Mouse (Mus musculus): ENCODE results near the gene Elof1. TPM values are rescaled to one million over a fixed set of nuclear protein-coding genes. Genes with fewer than 3 reads are reported as not detected.

Gene Elof1
- polyA plus RNA-seq, 1 experiment from 2014 or later: 191 TPM

DNA sequence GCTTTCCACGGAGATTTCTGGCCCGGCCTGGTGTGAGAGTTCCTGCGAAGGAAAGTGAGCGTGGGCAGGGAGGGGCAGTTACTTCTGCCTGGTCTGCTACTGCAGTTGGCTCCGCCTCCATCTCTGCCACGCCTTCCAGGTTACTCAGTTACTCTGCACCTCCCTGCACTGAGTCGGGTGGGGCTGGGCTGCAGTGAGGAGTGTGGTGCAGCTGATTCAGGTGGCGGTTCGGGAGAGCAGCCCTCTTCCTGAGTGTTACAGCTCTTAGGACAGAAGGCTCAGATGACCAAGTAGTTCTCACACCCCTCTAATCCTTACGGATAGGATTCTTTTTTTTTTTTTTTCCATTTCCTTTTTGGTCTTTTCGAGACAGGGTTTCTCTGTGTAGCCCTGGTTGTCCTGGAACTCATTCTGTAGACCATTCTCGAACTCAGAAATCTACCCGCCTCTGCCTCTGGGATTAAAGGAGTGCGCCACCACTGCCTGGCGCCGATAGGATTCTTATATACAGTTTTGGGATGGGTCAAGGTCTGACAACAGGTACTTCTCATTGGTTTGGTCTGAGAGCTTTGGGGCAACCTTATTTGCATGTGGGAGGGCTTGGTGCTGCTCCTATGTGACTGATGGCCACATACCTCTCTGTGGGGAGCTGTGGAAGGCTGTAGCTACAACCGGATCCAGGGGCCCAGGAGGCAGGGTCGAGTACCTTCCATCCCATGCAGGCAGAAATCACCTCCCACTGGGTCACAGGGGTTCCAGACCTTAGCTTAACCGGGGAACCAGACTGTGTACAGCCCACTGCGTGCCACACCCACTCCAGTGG is 32.7 kb upstream of the Elof1 start:
- Histone ChIP-seq H3K4me1 (ENCODE audit: insufficient read depth, low read depth, low read length) (no peaks in the 10 kb centered on the region), H3K9ac (replicated peaks; ENCODE audit: low read depth) (no peak overlapping the region), H3K4me2 (replicated peaks; ENCODE audit: low read depth, low read length) (no peak overlapping the region), H3K4me3 (ENCODE audit: low read depth, low read length) (no peak overlapping the region), H3K9me3 (ENCODE audit: low read length) (0 out of 2 replicates have a peak, but pooled peaks cover 3% of the 10 kb centered on the region), H3K27ac (ENCODE audit: low read length) (no peak overlapping the region), H3K36me3 (ENCODE audit: insufficient read depth, low read length) (no peaks in the 10 kb centered on the region), H3K27me3 (replicated peaks; ENCODE audit: insufficient read depth, low read length) (no peaks in the 10 kb centered on the region)
- TF ChIP-seq CTCF (IDR thresholded peaks at IDR 0.05) (no peak), EP300 (IDR thresholded peaks at IDR 0.05) (no peak)
- 67% methylated on average over 20 of the region's 20 CpGs for WGBS
- ATAC-seq: peak; percentile 35; the same call in 1 of the 2 replicates
- DNase-seq (ENCODE audit: low spot score): no peak

DNA sequence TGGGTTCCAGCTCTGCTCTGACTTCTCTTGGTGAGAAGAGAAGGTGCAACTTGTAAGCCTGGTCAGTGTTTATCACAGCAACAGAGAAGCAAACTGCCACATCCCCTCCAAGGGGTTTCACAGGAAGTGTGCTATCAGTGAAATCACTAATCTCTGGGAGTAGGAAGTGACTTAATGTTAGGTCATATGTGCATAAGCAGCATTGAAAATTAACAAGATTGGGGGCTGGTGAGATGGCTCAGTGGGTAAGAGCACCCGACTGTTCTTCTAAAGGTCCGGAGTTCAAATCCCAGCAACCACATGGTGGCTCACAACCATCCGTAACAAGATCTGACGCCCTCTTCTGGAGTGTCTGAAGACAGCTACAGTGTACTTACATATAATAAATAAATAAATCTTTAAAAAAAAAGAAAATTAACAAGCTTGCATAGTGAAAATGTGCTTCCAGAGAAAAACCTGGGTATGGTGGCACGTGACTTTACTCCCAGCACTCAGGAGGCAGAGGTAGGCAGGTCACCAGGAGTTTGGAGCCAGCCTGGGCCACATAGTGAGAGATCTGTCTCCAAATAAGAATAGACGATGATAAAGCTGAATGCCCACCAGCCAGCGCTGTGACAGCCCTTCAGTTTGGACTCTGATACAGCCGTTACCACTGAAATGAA is 27.5 kb upstream of the Elof1 start:
- 76% methylated on average over 7 of the region's 8 CpGs for WGBS
- Histone ChIP-seq H3K9me3 (ENCODE audit: low read length) (no peaks in the 10 kb centered on the region), H3K27me3 (replicated peaks; ENCODE audit: insufficient read depth, low read length) (no peaks in the 10 kb centered on the region), H3K9ac (replicated peaks; ENCODE audit: low read depth) (no peak overlapping the region), H3K4me3 (ENCODE audit: low read depth, low read length) (no peak overlapping the region), H3K4me1 (ENCODE audit: insufficient read depth, low read depth, low read length) (no peaks in the 10 kb centered on the region), H3K4me2 (replicated peaks; ENCODE audit: low read depth, low read length) (no peak overlapping the region), H3K36me3 (ENCODE audit: insufficient read depth, low read length) (no peaks in the 10 kb centered on the region), H3K27ac (ENCODE audit: low read length) (no peak overlapping the region)
- DNase-seq (ENCODE audit: low spot score) (no peak), ATAC-seq (no peak)
- no peak for TF ChIP-seq CTCF (IDR thresholded peaks at IDR 0.05)
- no peak for TF ChIP-seq EP300 (IDR thresholded peaks at IDR 0.05)

DNA sequence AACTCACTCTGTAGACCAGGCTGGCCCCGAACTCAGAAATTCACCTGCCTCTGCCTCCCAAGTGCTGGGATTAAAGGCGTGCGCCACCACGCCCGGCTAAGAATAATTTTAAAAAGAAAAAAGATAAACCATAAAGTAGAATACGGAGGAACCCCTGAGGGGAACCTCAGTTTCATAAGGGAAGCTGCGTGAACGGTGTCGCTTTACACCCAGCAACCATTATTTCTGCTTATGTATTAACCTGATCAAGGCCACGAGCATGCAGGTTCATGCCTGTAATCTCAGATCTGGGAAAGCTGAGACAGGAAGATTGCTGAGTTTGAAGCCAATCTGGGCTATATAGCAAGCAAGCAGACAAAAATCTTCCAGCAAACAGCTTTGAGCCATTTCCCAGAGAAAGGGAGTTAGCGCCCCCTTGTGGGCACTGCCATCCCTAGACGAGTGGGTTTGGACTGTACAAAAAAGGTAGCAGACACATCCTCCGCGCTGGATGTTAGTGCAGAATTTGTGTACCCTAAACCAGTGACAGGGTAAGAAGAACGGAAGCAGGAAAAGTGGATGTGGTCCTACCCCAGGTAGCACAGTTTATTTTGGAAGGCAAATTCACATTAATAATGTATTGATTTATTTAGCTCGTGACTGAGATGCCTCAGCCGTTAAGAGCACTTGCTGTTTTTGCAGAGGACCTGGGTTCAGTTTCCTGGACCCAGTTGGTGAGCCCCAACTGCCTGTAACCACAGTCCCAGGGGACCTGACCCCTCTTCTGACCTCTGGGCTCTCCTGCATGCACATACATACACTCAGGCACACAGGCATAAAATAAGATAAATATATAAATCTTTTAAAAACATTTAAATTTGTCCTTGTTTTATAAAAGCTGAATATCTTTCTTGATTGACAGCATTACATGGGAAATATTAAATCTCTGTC is 26.4 kb upstream of the Elof1 start:
- H3K4me3 ChIP-seq (ENCODE audit: low read depth, low read length): no peak overlapping the region
- no peak overlapping the region for H3K4me2 ChIP-seq (replicated peaks; ENCODE audit: low read depth, low read length)
- H3K4me1 ChIP-seq (ENCODE audit: insufficient read depth, low read depth, low read length): no peaks in the 10 kb centered on the region
- H3K27me3 ChIP-seq (replicated peaks; ENCODE audit: insufficient read depth, low read length): no peaks in the 10 kb centered on the region
- TF ChIP-seq CTCF (IDR thresholded peaks at IDR 0.05) (peak; percentile 96), EP300 (IDR thresholded peaks at IDR 0.05) (no peak)
- H3K9ac ChIP-seq (replicated peaks; ENCODE audit: low read depth): no peak overlapping the region
- H3K9me3 ChIP-seq (ENCODE audit: low read length): no peaks in the 10 kb centered on the region
- no peaks in the 10 kb centered on the region for H3K36me3 ChIP-seq (ENCODE audit: insufficient read depth, low read length)
- ATAC-seq: peak; percentile 54
- DNase-seq (ENCODE audit: low spot score): peak; percentile 86
- H3K27ac ChIP-seq (ENCODE audit: low read length): no peak overlapping the region
- WGBS: 48% methylated on average over 17 of the region's 17 CpGs

DNA sequence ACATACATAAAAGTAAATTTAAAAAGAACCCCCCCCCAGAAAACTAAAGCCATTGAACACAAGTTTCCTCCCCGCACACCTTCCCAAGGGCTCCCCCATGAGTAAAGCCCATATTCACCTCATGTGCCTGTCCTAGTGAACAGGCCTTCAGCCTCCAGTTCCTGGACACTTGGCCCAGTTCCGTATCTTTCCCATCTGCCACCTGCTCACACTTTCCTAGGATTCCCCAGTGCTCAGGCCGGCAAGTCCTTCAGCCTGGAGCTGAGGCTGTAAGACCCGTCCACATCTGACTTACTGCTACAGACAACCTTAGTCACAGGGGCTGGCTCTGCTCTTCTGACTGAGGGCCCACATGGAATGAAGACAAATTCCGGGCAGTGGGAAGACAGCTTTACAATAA is 22.8 kb upstream of the Elof1 start:
- ATAC-seq (no peak), DNase-seq (ENCODE audit: low spot score) (no peak)
- Histone ChIP-seq H3K9me3 (ENCODE audit: low read length) (no peaks in the 10 kb centered on the region), H3K9ac (replicated peaks; ENCODE audit: low read depth) (no peak overlapping the region), H3K4me2 (replicated peaks; ENCODE audit: low read depth, low read length) (no peak overlapping the region), H3K36me3 (ENCODE audit: insufficient read depth, low read length) (no peaks in the 10 kb centered on the region), H3K4me3 (ENCODE audit: low read depth, low read length) (no peak overlapping the region), H3K27ac (ENCODE audit: low read length) (no peak overlapping the region), H3K27me3 (replicated peaks; ENCODE audit: insufficient read depth, low read length) (no peaks in the 10 kb centered on the region), H3K4me1 (ENCODE audit: insufficient read depth, low read depth, low read length) (no peaks in the 10 kb centered on the region)
- TF ChIP-seq CTCF (IDR thresholded peaks at IDR 0.05) (no peak), EP300 (IDR thresholded peaks at IDR 0.05) (no peak)
- 82% methylated on average over 5 of the region's 5 CpGs for WGBS

DNA sequence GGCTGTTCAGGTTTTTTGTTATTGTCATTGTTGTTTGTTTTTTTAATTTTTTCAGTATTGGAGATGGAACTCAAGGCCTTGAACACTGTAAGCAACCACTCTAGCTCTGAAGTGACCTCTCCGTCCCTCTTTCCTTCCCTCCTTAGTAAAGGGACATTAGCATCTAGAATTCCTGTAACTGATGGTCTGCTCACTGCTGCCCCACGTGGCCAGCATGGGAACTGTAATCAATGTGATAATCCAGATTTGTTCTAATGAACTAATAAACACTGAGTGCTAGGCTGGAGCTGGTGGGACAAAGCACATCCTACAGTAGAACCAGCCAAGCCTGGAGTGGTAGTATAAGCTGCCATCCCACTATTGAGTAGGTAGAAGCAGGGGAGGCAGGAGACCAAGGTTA is 21.5 kb upstream of the Elof1 start:
- 19% methylated on average over 2 of the region's 2 CpGs for WGBS
- DNase-seq (ENCODE audit: low spot score): no peak
- Histone ChIP-seq H3K27me3 (replicated peaks; ENCODE audit: insufficient read depth, low read length) (no peaks in the 10 kb centered on the region), H3K36me3 (ENCODE audit: insufficient read depth, low read length) (no peaks in the 10 kb centered on the region), H3K27ac (ENCODE audit: low read length) (no peak overlapping the region), H3K4me2 (replicated peaks; ENCODE audit: low read depth, low read length) (no peak overlapping the region), H3K4me3 (ENCODE audit: low read depth, low read length) (no peak overlapping the region), H3K9ac (replicated peaks; ENCODE audit: low read depth) (no peak overlapping the region), H3K9me3 (ENCODE audit: low read length) (no peaks in the 10 kb centered on the region), H3K4me1 (ENCODE audit: insufficient read depth, low read depth, low read length) (no peaks in the 10 kb centered on the region)
- TF ChIP-seq EP300 (IDR thresholded peaks at IDR 0.05): no peak
- peak; percentile 88 for TF ChIP-seq CTCF (IDR thresholded peaks at IDR 0.05)
- ATAC-seq: no peak

Measured in lung, postnatal 0 days (tissue).